Mouse (Mus musculus) MEL (cell line): ENCODE data around the gene Nudt3. TPM values are rescaled to one million over a fixed set of nuclear protein-coding genes. Genes with fewer than 3 reads are reported as not detected.
A peak's percentile ranks its signal among the peaks of the same experiment; 100 is the strongest.

Experiments
- DNase-seq: peaks from one replicate; pipeline ENCODE4 v3.0.0; 2011; ENCODE audit warnings: low read depth, low spot score
- H3K27ac ChIP-seq: 2 replicates; pipeline ENCODE4 v1.5.1; 2012; ENCODE audit warnings: low read depth, mild to moderate bottlenecking, control low read depth, low read length, moderate library complexity; ENCODE audit not compliant: control insufficient read depth
- H3K27me3 ChIP-seq, 2 experiments: fragments of 150-350 bp in 1 of 2; sonication (generic) in 1 of 2; 2 replicates each; pipeline ENCODE4 v1.6.1; 2012; ENCODE audit warnings: low read length in 2 of 2, mild to moderate bottlenecking in 2 of 2, improper control_type of control experiment in 1 of 2, moderate library complexity in 1 of 2; ENCODE audit not compliant: insufficient read depth in 2 of 2, control insufficient read depth in 1 of 2
- H3K36me3 ChIP-seq, 2 experiments: 2 replicates each; pipeline ENCODE4 v1.6.1; 2012 to 2014; ENCODE audit warnings: low read length in 2 of 2, improper control_type of control experiment in 1 of 2, inconsistent platforms in 1 of 2, mild to moderate bottlenecking in 1 of 2; ENCODE audit not compliant: insufficient read depth in 2 of 2, control insufficient read depth in 1 of 2
- H3K4me1 ChIP-seq, 2 experiments: fragments of 150-350 bp in 1 of 2; sonication (generic) in 1 of 2; 2 replicates each; pipeline ENCODE4 v1.6.1; 2012; ENCODE audit warnings: low read length in 2 of 2, improper control_type of control experiment in 1 of 2, mild to moderate bottlenecking in 1 of 2; ENCODE audit not compliant: insufficient read depth in 2 of 2, control insufficient read depth in 1 of 2
- H3K4me3 ChIP-seq, 2 experiments: fragments of 150-350 bp in 1 of 2; sonication (generic) in 1 of 2; 2 replicates each; pipeline ENCODE4 v1.5.1; 2012; ENCODE audit warnings: low read depth in 2 of 2, low read length in 2 of 2, mild to moderate bottlenecking in 2 of 2, moderate library complexity in 2 of 2, control low read depth in 1 of 2, improper control_type of control experiment in 1 of 2; ENCODE audit not compliant: control insufficient read depth in 1 of 2, insufficient read depth in 1 of 2
- H3K79me2 ChIP-seq: 2 replicates; pipeline ENCODE4 v1.6.1; 2012; ENCODE audit warnings: mild to moderate bottlenecking, low read length, moderate library complexity; ENCODE audit not compliant: control insufficient read depth, poor library complexity, insufficient read depth
- H3K9ac ChIP-seq: 2 replicates; pipeline ENCODE4 v1.6.1; 2012; ENCODE audit warnings: low read depth, mild to moderate bottlenecking, control low read depth, low read length, moderate library complexity; ENCODE audit not compliant: control insufficient read depth, poor library complexity, severe bottlenecking
- H3K9me3 ChIP-seq: fragments of 150-350 bp; sonication (generic); replicated peaks from 2 replicates; pipeline ENCODE4 v1.6.1; 2012; ENCODE audit warnings: mild to moderate bottlenecking, low read length, improper control_type of control experiment, moderate library complexity; ENCODE audit not compliant: insufficient read depth
- BHLHE40 ChIP-seq: IDR thresholded peaks from 2 replicates; pipeline ENCODE4 v1.6.1; 2012; ENCODE audit warnings: low read depth, mild to moderate bottlenecking, inconsistent platforms, low read length, improper control_type of control experiment, borderline replicate concordance
- CHD1 ChIP-seq: IDR thresholded peaks from 2 replicates; pipeline ENCODE4 v1.6.1; 2012; ENCODE audit warnings: low read depth, mild to moderate bottlenecking, inconsistent platforms, low read length, improper control_type of control experiment
- CHD2 ChIP-seq: IDR thresholded peaks from 2 replicates; pipeline ENCODE4 v1.6.1; 2011; ENCODE audit warnings: low read length, improper control_type of control experiment
- CTCF ChIP-seq, 3 experiments: IDR thresholded peaks in 2 of 3; conservative IDR thresholded peaks in 1 of 3; 2 replicates each; pipeline ENCODE4 v1.5.1; 2011 to 2012; ENCODE audit warnings: low read length in 3 of 3, low read depth in 2 of 3, mild to moderate bottlenecking in 2 of 3, improper control_type of control experiment in 1 of 3, inconsistent platforms in 1 of 3, mixed read lengths in 1 of 3, moderate library complexity in 1 of 3; ENCODE audit not compliant: control insufficient read depth in 1 of 3, insufficient read depth in 1 of 3, poor library complexity in 1 of 3, severe bottlenecking in 1 of 3
- E2F4 ChIP-seq: IDR thresholded peaks from 2 replicates; pipeline ENCODE4 v1.6.1; 2011; ENCODE audit warnings: low read depth, low read length, improper control_type of control experiment, borderline replicate concordance
- ETS1 ChIP-seq: IDR thresholded peaks from 2 replicates; pipeline ENCODE4 v1.6.1; 2012; ENCODE audit warnings: low read depth, mild to moderate bottlenecking, inconsistent platforms, low read length, improper control_type of control experiment, moderate library complexity
- GATA1 ChIP-seq: IDR thresholded peaks from 2 replicates; pipeline ENCODE4 v1.6.1; 2011; ENCODE audit warnings: low read depth, low read length, improper control_type of control experiment
- HCFC1 ChIP-seq: IDR thresholded peaks from 2 replicates; pipeline ENCODE4 v1.6.1; 2012; ENCODE audit warnings: low read depth, mild to moderate bottlenecking, inconsistent platforms, low read length, improper control_type of control experiment, moderate library complexity
- KAT2A ChIP-seq: conservative IDR thresholded peaks from 2 replicates; pipeline ENCODE4 v1.6.1; 2012; ENCODE audit warnings: low read depth, low read length, improper control_type of control experiment, inconsistent platforms
- MAZ ChIP-seq: IDR thresholded peaks from 2 replicates; pipeline ENCODE4 v1.6.1; 2012; ENCODE audit warnings: low read depth, mild to moderate bottlenecking, inconsistent platforms, low read length, improper control_type of control experiment
- MEF2A ChIP-seq: IDR thresholded peaks from 2 replicates; pipeline ENCODE4 v1.6.1; 2014; ENCODE audit warnings: low read depth, mild to moderate bottlenecking, inconsistent platforms, low read length, improper control_type of control experiment; ENCODE audit not compliant: poor library complexity, insufficient replicate concordance, severe bottlenecking; ENCODE audit errors: extremely low read depth
- MXI1 ChIP-seq: IDR thresholded peaks from 2 replicates; pipeline ENCODE4 v1.6.1; 2011; ENCODE audit warnings: mild to moderate bottlenecking, low read depth, low read length, improper control_type of control experiment
- MYB ChIP-seq: IDR thresholded peaks from 2 replicates; pipeline ENCODE4 v1.6.1; 2011; ENCODE audit warnings: mild to moderate bottlenecking, low read depth, low read length, improper control_type of control experiment
- MYC ChIP-seq: IDR thresholded peaks from 2 replicates; pipeline ENCODE4 v1.6.1; 2011; ENCODE audit warnings: low read depth, mild to moderate bottlenecking, low read length, improper control_type of control experiment, moderate library complexity
- NELFE ChIP-seq: IDR thresholded peaks from 2 replicates; pipeline ENCODE4 v1.6.1; 2011; ENCODE audit warnings: low read depth, low read length, improper control_type of control experiment
- NRF1 ChIP-seq: IDR thresholded peaks from 2 replicates; pipeline ENCODE4 v1.6.1; 2014; ENCODE audit warnings: low read depth, mild to moderate bottlenecking, inconsistent platforms, low read length, improper control_type of control experiment, moderate library complexity; ENCODE audit not compliant: poor library complexity, insufficient read depth, severe bottlenecking
- POLR2A ChIP-seq, 2 experiments: IDR thresholded peaks; 2 replicates each; pipeline ENCODE4 v1.6.1; 2011 to 2012; ENCODE audit warnings: low read length in 2 of 2, mild to moderate bottlenecking in 2 of 2, control low read depth in 1 of 2, improper control_type of control experiment in 1 of 2, low read depth in 1 of 2, moderate library complexity in 1 of 2; ENCODE audit not compliant: control insufficient read depth in 1 of 2, insufficient read depth in 1 of 2, poor library complexity in 1 of 2
- POLR2AphosphoS2 ChIP-seq: IDR thresholded peaks from 2 replicates; pipeline ENCODE4 v1.6.1; 2011; ENCODE audit warnings: low read length, improper control_type of control experiment
- POLR2AphosphoS5 ChIP-seq: IDR thresholded peaks from 2 replicates; pipeline ENCODE4 v1.6.1; 2012; ENCODE audit warnings: low read depth, borderline replicate concordance, mild to moderate bottlenecking, inconsistent platforms, low read length, moderate library complexity, mixed read lengths
- RAD21 ChIP-seq: IDR thresholded peaks from 2 replicates; pipeline ENCODE4 v1.6.1; 2011; ENCODE audit warnings: mild to moderate bottlenecking, low read depth, low read length, improper control_type of control experiment
- RCOR1 ChIP-seq: IDR thresholded peaks from 2 replicates; pipeline ENCODE4 v1.6.1; 2012; ENCODE audit warnings: low read depth, mild to moderate bottlenecking, inconsistent platforms, low read length, improper control_type of control experiment
- SIN3A ChIP-seq: IDR thresholded peaks from 2 replicates; pipeline ENCODE4 v1.6.1; 2012; ENCODE audit warnings: low read length, improper control_type of control experiment, inconsistent platforms
- SMC3 ChIP-seq: IDR thresholded peaks from 2 replicates; pipeline ENCODE4 v1.6.1; 2011; ENCODE audit warnings: low read depth, low read length, improper control_type of control experiment
- UBTF ChIP-seq: IDR thresholded peaks from 2 replicates; pipeline ENCODE4 v1.6.1; 2012; ENCODE audit warnings: low read depth, mild to moderate bottlenecking, inconsistent platforms, low read length, improper control_type of control experiment, moderate library complexity, borderline replicate concordance; ENCODE audit not compliant: insufficient read depth
- USF1 ChIP-seq: IDR thresholded peaks from 2 replicates; pipeline ENCODE4 v1.6.1; 2014; ENCODE audit warnings: low read depth, mild to moderate bottlenecking, inconsistent platforms, low read length, improper control_type of control experiment, moderate library complexity
- ZKSCAN1 ChIP-seq: IDR thresholded peaks from 2 replicates; pipeline ENCODE4 v1.6.1; 2012; ENCODE audit warnings: low read depth, mild to moderate bottlenecking, inconsistent platforms, low read length, improper control_type of control experiment, moderate library complexity
- ZMIZ1 ChIP-seq: IDR thresholded peaks from 2 replicates; pipeline ENCODE4 v1.6.1; 2012; ENCODE audit warnings: low read depth, mild to moderate bottlenecking, inconsistent platforms, low read length, improper control_type of control experiment, moderate library complexity
- ZNF384 ChIP-seq: IDR thresholded peaks from 2 replicates; pipeline ENCODE4 v1.6.1; 2012; ENCODE audit warnings: low read depth, mild to moderate bottlenecking, inconsistent platforms, low read length, improper control_type of control experiment
- polyA plus RNA-seq, 2 experiments: library from polyadenylated mRNA; stranded (reverse) in 1 of 2; unstranded in 1 of 2; fragments of >175 nt in 1 of 2; fragments of >200 nt in 1 of 2; gene quantifications; 2 replicates each; pipeline versions ENCODE4 v1.2.1 to v1.2.4; 2012; ENCODE audit warnings: low replicate concordance in 2 of 2, low read depth in 1 of 2; ENCODE audit not compliant: insufficient read length in 2 of 2, insufficient read depth in 1 of 2, missing spikeins in 1 of 2
- total RNA-seq: library from RNA; depleted of rRNA; stranded (reverse); fragments of 300-350 nt; gene quantifications from 2 replicates; pipeline ENCODE4 v1.2.3, GENCODE M21; 2012

The Nudt3 gene
- total and polyA plus RNA-seq, 3 experiments, result 96.5 to 258 (median 97.0) TPM

DNA sequence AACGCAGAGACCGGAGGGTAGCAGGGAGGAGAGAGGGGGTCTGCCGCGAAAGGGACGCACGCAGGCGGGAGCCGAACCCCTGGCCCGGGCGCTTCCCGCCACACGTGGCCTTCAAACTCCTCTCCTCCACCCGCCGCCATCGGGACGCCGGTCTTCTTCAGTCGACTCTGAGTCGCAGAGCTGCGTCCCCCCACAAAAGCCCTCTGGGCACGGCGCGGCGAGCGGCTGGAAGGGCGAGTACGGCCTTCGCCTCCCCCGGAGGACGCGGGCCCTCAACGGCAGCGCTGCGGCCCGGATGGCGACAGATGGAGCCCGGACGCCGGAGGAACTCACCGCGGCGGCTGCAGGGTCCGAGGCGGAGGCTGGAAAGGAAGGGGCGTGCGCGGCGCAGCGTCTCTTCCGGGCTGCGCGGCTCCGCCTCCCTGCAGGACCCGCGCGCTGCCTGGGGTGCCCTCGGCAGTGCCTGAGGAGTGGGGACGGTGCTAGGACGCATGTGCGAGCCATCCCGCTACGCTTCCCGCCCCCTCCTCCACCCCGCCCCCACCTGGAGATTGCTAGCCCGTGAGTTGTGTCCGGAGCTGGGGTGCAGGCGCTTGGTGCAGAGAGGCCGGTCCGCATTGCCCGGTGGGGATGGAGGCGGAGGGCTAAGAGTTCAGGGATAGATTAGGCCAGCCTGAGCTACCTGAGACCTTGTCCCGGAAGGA lies 11.7 kb upstream of the Nudt3 start, which contains the start of gene RPS10-NUDT3 (continued):
- TF ChIP-seq MEF2A, result no peak
- TF ChIP-seq NELFE, result peak; percentile 97
- no peak; the same call in 1 of the 2 replicates for TF ChIP-seq CHD1
- no peak; the same call in 1 of the 2 replicates for TF ChIP-seq E2F4
- no peak; the same call in 1 of the 2 replicates for TF ChIP-seq ZNF384
- TF ChIP-seq SIN3A, result peak; percentile 87
- peak; percentile 81 for TF ChIP-seq MXI1
- TF ChIP-seq ETS1, result 0 out of 2 replicates have a peak, but pooled peaks have one; percentile 9
- no peak for TF ChIP-seq USF1
- TF ChIP-seq POLR2AphosphoS5, result no peak
- no peak for TF ChIP-seq RAD21
- peak; percentile 91 for TF ChIP-seq HCFC1
- TF ChIP-seq CTCF (IDR thresholded peaks at IDR 0.05 in 2 of 3, conservative IDR thresholded peaks at IDR 0.05 in 1 of 3; ENCODE audit: control insufficient read depth in 1 of 3, insufficient read depth in 1 of 3, low read depth in 2 of 3, low read length in 3 of 3, poor library complexity in 1 of 3, severe bottlenecking in 1 of 3), result 0 out of 6 replicates have a peak, but pooled peaks of 1 of the 3 experiments have one; percentile 0
- TF ChIP-seq MYB, result no peak
- TF ChIP-seq MAZ, result peak; percentile 62
- peak; percentile 92 for TF ChIP-seq ZMIZ1
- no peak for TF ChIP-seq ZKSCAN1
- TF ChIP-seq RCOR1, result 0 out of 2 replicates have a peak, but pooled peaks have one; percentile 25
- 0 out of 2 replicates have a peak, but pooled peaks have one; percentile 76 for TF ChIP-seq UBTF

DNA sequence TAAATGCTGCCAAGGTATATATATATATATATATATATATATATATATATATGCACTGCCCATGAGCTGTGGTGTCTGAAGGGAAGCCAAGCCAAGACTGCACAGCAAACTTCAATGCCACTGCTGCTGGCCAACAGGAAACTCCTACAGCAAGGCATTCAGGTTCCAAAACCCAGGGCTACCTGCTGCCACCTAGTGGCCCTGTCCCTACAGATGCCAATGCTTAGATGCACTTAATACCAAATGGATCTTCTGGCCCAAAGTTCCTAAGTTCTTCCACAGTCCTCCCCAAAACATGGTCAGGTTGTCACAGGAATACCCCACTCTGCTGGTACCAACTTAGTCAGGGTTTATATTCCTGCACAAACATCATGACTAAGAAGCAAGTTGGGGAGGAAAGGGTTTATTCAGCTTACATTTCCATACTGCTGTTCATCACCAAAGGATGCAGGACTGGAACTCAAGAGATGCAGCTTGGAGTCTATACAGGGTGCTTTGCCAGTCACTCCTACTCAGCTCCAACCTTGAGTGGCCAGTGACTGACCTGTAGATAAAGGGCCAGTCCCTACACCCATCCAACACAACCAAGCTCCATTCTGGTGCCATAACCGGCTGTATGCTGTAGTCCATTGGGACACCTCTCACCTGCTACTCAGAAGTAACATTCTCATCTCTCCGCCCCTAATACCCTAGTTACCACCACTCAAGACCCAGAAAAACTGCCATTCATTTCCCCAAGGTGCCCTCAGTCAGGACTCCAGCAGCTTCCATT lies 6.1 kb upstream of the Nudt3 start:
- Histone ChIP-seq H3K4me3 (no peak overlapping the region), H3K9ac (no peak overlapping the region), H3K4me1 (peaks cover 0 to 5% of the 10 kb centered on the region in 2 experiments; a peak in 1 of 4 replicates), H3K79me2 (peaks cover 33% of the 10 kb centered on the region), H3K36me3 (peaks cover 11 to 16% of the 10 kb centered on the region in 2 experiments), H3K9me3 (no peaks in the 10 kb centered on the region), H3K27me3 (no peaks in the 10 kb centered on the region), H3K27ac (no peak overlapping the region)
- TF ChIP-seq ZMIZ1, result peak; percentile 91
- no peak for TF ChIP-seq GATA1
- TF ChIP-seq BHLHE40, result no peak
- no peak for TF ChIP-seq NRF1
- peak; percentile 94 for TF ChIP-seq POLR2AphosphoS2
- no peak for TF ChIP-seq NELFE
- peak; percentile 56 for TF ChIP-seq SMC3
- TF ChIP-seq SIN3A, result no peak
- peak in 1 of 2 experiments; percentile 74; a peak in 2 of 4 replicates for TF ChIP-seq POLR2A (IDR thresholded peaks at IDR 0.05; ENCODE audit: control insufficient read depth in 1 of 2, insufficient read depth in 1 of 2, low read depth in 1 of 2, low read length in 2 of 2, poor library complexity in 1 of 2)
- TF ChIP-seq CHD2, result peak; percentile 31; the same call in 1 of the 2 replicates
- TF ChIP-seq MYC, result peak; percentile 82
- TF ChIP-seq KAT2A, result no peak
- no peak for TF ChIP-seq RCOR1
- peak; percentile 76 to 79 (median 78) for TF ChIP-seq CTCF (IDR thresholded peaks at IDR 0.05 in 2 of 3, conservative IDR thresholded peaks at IDR 0.05 in 1 of 3; ENCODE audit: control insufficient read depth in 1 of 3, insufficient read depth in 1 of 3, low read depth in 2 of 3, low read length in 3 of 3, poor library complexity in 1 of 3, severe bottlenecking in 1 of 3)
- TF ChIP-seq MXI1, result peak; percentile 20; the same call in 1 of the 2 replicates
- TF ChIP-seq RAD21, result peak; percentile 23
- DNase-seq, result peak; percentile 88
